Mouse (Mus musculus) layer of hippocampus, postnatal 14 days (tissue): ENCODE measurements around the gene Cryzl1. TPM values are rescaled to one million over a fixed set of nuclear protein-coding genes. Genes with fewer than 3 reads are reported as not detected.
"Not testable (repeated sequence)": the region's sequence is repeated elsewhere in the genome, so short reads cannot be mapped to it uniquely, and the experiment has no call there.

ENCODE experiments used
- DNase-seq, 2 experiments: peaks; one replicate each; pipeline ENCODE4 v3.0.0; 2021 to 2022; ENCODE audit warnings: low spot score in 2 of 2, mixed read lengths in 1 of 2
- total RNA-seq, 2 experiments: library from RNA; stranded (reverse); gene quantifications; 2 replicates each; pipeline ENCODE4 v1.2.3; 2021

Cryzl1 gene
- total RNA-seq, 2 experiments from 2014 or later, result 79.2 to 87.5 TPM

- peak; percentile 90 to 94 for DNase-seq
Measured at GRCm38 (mm10) chr16:91646681-91647419, 81.9 kb downstream of the Cryzl1 start, which contains the start of gene Gart. TSS of gene Gart (minus strand) at chr16:91646952.

- DNase-seq, result no peak
Measured at GRCm38 (mm10) chr16:91645995-91646602, 82.7 kb downstream of the Cryzl1 start.

- not testable (repeated sequence) for DNase-seq
Measured at GRCm38 (mm10) chr16:91645420-91645819, 83.4 kb downstream of the Cryzl1 start.

GRCm38 (mm10) chr16:91644901-91645300 is 83.9 kb downstream of the Cryzl1 start:
- no peak for DNase-seq

- no peak for DNase-seq
Measured at GRCm38 (mm10) chr16:91640171-91640570, 88.6 kb downstream of the Cryzl1 start.

- no peak for DNase-seq
Measured at GRCm38 (mm10) chr16:91639636-91640035, 89.1 kb downstream of the Cryzl1 start.

Other genes starting within 250 kb of the Cryzl1 start
- 10 to 100 TPM; 59.9 to 66.3 TPM for gene Ifnar1, start 243.7 kb downstream of the Cryzl1 start, total RNA-seq
- gene Ifngr2, start 181.9 kb downstream of the Cryzl1 start, total RNA-seq, result 10 to 100 TPM; 82.4 to 87.0 TPM
- 100 to 1,000 TPM; 126 to 142 TPM for gene Tmem50b, start 131.2 kb downstream of the Cryzl1 start, total RNA-seq
- 1 to 10 TPM; 5.0 to 6.5 TPM for gene Dnajc28, start 109.9 kb downstream of the Cryzl1 start, total RNA-seq
- 10 to 100 TPM; 45.7 to 56.7 TPM for gene Gart, start 82.0 kb downstream of the Cryzl1 start, total RNA-seq
- gene Son, start 81.5 kb downstream of the Cryzl1 start, total RNA-seq, result 100 to 1,000 TPM; 224 to 256 TPM
- gene Donson, start 40.2 kb downstream of the Cryzl1 start, total RNA-seq, result 10 to 100 TPM; 24.6 TPM
- gene Itsn1, start 306 bp upstream of the Cryzl1 start, total RNA-seq, result 100 to 1,000 TPM; 155 to 157 TPM